Mouse (Mus musculus) ES-Bruce4 (cell line): ENCODE measurements around the gene Raet1e.
"Not testable (repeated sequence)": the region's sequence is repeated elsewhere in the genome, so short reads cannot be mapped to it uniquely, and the experiment has no call there.

Source experiments
- CTCF ChIP-seq: IDR thresholded peaks from one replicate; pipeline ENCODE4 v1.8.1; 2011; ENCODE audit warnings: low read depth, low read length
- EP300 ChIP-seq: IDR thresholded peaks from 2 replicates; pipeline ENCODE4 v1.6.1; 2011; ENCODE audit warnings: low read depth, low read length; ENCODE audit not compliant: insufficient read depth
- POLR2A ChIP-seq: IDR thresholded peaks from one replicate; pipeline ENCODE4 v1.8.1; 2011; ENCODE audit warnings: low read length; ENCODE audit not compliant: insufficient read depth

- TF ChIP-seq CTCF, EP300, POLR2A: not testable (repeated sequence)
Observed at GRCm38 (mm10) chr10:22361415-22362352, 203.3 kb downstream of the Raet1e start.
